Mouse (Mus musculus) forebrain, embryonic 14.5 days (tissue): ENCODE data around the gene Dhrs3. TPM values are rescaled to one million over a fixed set of nuclear protein-coding genes. Genes with fewer than 3 reads are reported as not detected.

Experiments used
- ATAC-seq: fragments of 200-750 bp; cut with Nextera tagmentation; 2 replicates; pipeline ENCODE4 v1.8.0; 2017; ENCODE audit warnings: mild to moderate bottlenecking, moderate library complexity
- DNase-seq: peaks from one replicate; pipeline ENCODE4 v3.0.0-alpha.2; 2015; ENCODE audit warnings: low spot score
- H3K27ac ChIP-seq: fragments of 300-500 bp; sonication (generic); 2 replicates; pipeline ENCODE4 v1.5.1; 2014; ENCODE audit warnings: low read depth, mild to moderate bottlenecking, control low read depth, low read length, moderate library complexity
- H3K27me3 ChIP-seq: fragments of 300-500 bp; sonication (generic); replicated peaks from 2 replicates; pipeline ENCODE4 v1.6.1; 2014; ENCODE audit warnings: low read length, control low read depth, mixed read lengths; ENCODE audit not compliant: control insufficient read depth, insufficient read depth
- H3K36me3 ChIP-seq: fragments of 300-500 bp; sonication (generic); 2 replicates; pipeline ENCODE4 v1.6.1; 2014; ENCODE audit warnings: low read length, control low read depth; ENCODE audit not compliant: control insufficient read depth, insufficient read depth
- H3K4me1 ChIP-seq: fragments of 300-500 bp; sonication (generic); 2 replicates; pipeline ENCODE4 v1.6.1; 2014; ENCODE audit warnings: antibody characterized with exemption, low read length, control low read depth; ENCODE audit not compliant: control insufficient read depth, insufficient read depth
- H3K4me2 ChIP-seq: fragments of 300-500 bp; sonication (generic); 2 replicates; pipeline ENCODE4 v1.6.1; 2014; ENCODE audit warnings: mild to moderate bottlenecking, control low read depth, low read length
- H3K4me3 ChIP-seq: fragments of 300-500 bp; sonication (generic); 2 replicates; pipeline ENCODE4 v1.5.1; 2014; ENCODE audit warnings: low read depth, low read length, control low read depth
- H3K9ac ChIP-seq: fragments of 300-500 bp; sonication (generic); 2 replicates; pipeline ENCODE4 v1.6.1; 2014; ENCODE audit warnings: mild to moderate bottlenecking, low read length, control low read depth, moderate library complexity
- H3K9me3 ChIP-seq: fragments of 300-500 bp; sonication (generic); replicated peaks from 2 replicates; pipeline ENCODE4 v1.6.1; 2016; ENCODE audit warnings: low read length, control low read depth, mixed read lengths; ENCODE audit not compliant: control insufficient read depth
- whole genome bisulfite sequencing: fragments of 180-500 bp; shearing (Covaris S2); extraction: QIAGEN DNeasy Blood & Tissue Kit; methylation state at CpG from one replicate; pipeline ENCODE4 v1.1.7; 2014; 5-methylcytosine and 5-hydroxymethylcytosine counted together
- polyA plus RNA-seq: library from polyadenylated mRNA; unstranded; fragments of >200 nt; fragmentation: Nextera tagmentation; extraction: Ambion mirVana; gene quantifications from 2 replicates; pipeline ENCODE4 v1.2.1, GENCODE M21; 2014

Gene Dhrs3
- polyA plus RNA-seq: 16.1 and 25.8 TPM in 2 replicates

- H3K4me3 ChIP-seq: peak within 1 kb of the TSS; percentile 43
- peak; percentile 78 for DNase-seq
- H3K27me3 ChIP-seq: peaks cover 28% of the 10 kb centered on the region
- peak within 1 kb of the TSS; percentile 81 for H3K4me2 ChIP-seq
- peak; percentile 72 for ATAC-seq
- WGBS: under 1% methylated on average over 55 of the region's 55 CpGs
- no peaks in the 10 kb centered on the region for H3K9me3 ChIP-seq
- H3K36me3 ChIP-seq: no peaks in the 10 kb centered on the region
- peaks cover 7% of the 10 kb centered on the region for H3K4me1 ChIP-seq
- no peak within 1 kb of the TSS; the same call in 1 of the 2 replicates for H3K27ac ChIP-seq
- peak within 1 kb of the TSS; percentile 56 for H3K9ac ChIP-seq
Measured at GRCm38 (mm10) chr4:144892133-144892936, at the start of gene Dhrs3. Gene Dhrs3 (plus strand): TSS chr4:144892827.

GRCm38 (mm10) chr4:144861756-144862505 lies 30.7 kb upstream of the Dhrs3 start:
- H3K9me3 ChIP-seq: no peaks in the 10 kb centered on the region
- no peak overlapping the region for H3K9ac ChIP-seq
- no peak for ATAC-seq
- H3K4me2 ChIP-seq: no peak overlapping the region
- no peaks in the 10 kb centered on the region for H3K4me1 ChIP-seq
- H3K27me3 ChIP-seq: no peaks in the 10 kb centered on the region
- no peak for DNase-seq
- no peak overlapping the region for H3K27ac ChIP-seq
- H3K4me3 ChIP-seq: no peak overlapping the region
- 86% methylated on average over 3 of the region's 3 CpGs for WGBS
- no peaks in the 10 kb centered on the region for H3K36me3 ChIP-seq

GRCm38 (mm10) chr4:144867926-144868325 lies 24.7 kb upstream of the Dhrs3 start:
- Histone ChIP-seq H3K27me3 (no peaks in the 10 kb centered on the region), H3K4me2 (no peak overlapping the region), H3K36me3 (no peaks in the 10 kb centered on the region), H3K9ac (no peak overlapping the region), H3K9me3 (no peaks in the 10 kb centered on the region), H3K27ac (no peak overlapping the region), H3K4me3 (no peak overlapping the region), H3K4me1 (no peaks in the 10 kb centered on the region)
- DNase-seq (no peak), ATAC-seq (no peak)
- 78% methylated on average over 5 of the region's 5 CpGs for WGBS

- Histone ChIP-seq H3K27ac (no peak overlapping the region), H3K9ac (no peak overlapping the region), H3K4me2 (no peak overlapping the region), H3K9me3 (no peaks in the 10 kb centered on the region), H3K36me3 (no peaks in the 10 kb centered on the region), H3K4me1 (no peaks in the 10 kb centered on the region), H3K27me3 (no peaks in the 10 kb centered on the region), H3K4me3 (no peak overlapping the region)
- DNase-seq (no peak), ATAC-seq (no peak)
- 89% methylated on average over 4 of the region's 4 CpGs for WGBS
Measured at GRCm38 (mm10) chr4:144868584-144868983, 24.0 kb upstream of the Dhrs3 start.

GRCm38 (mm10) chr4:144872905-144873304 lies 19.7 kb upstream of the Dhrs3 start:
- 39% methylated on average over 6 of the region's 6 CpGs for WGBS
- Histone ChIP-seq H3K9me3 (no peaks in the 10 kb centered on the region), H3K27me3 (no peaks in the 10 kb centered on the region), H3K4me1 (no peaks in the 10 kb centered on the region), H3K4me2 (no peak overlapping the region), H3K36me3 (no peaks in the 10 kb centered on the region), H3K27ac (no peak overlapping the region), H3K9ac (no peak overlapping the region), H3K4me3 (no peak overlapping the region)
- ATAC-seq (no peak), DNase-seq (no peak)

- Histone ChIP-seq H3K27ac (no peak overlapping the region), H3K9me3 (no peaks in the 10 kb centered on the region), H3K4me3 (no peak overlapping the region), H3K4me2 (no peak overlapping the region), H3K4me1 (no peaks in the 10 kb centered on the region), H3K36me3 (no peaks in the 10 kb centered on the region), H3K27me3 (no peaks in the 10 kb centered on the region), H3K9ac (no peak overlapping the region)
- no peak for ATAC-seq
- no peak for DNase-seq
- WGBS: 87% methylated on average over 2 of the region's 2 CpGs
Measured at GRCm38 (mm10) chr4:144875576-144876093, 17.0 kb upstream of the Dhrs3 start.

- H3K4me2 ChIP-seq: no peak overlapping the region
- 57% methylated on average over 1 of the region's 1 CpGs for WGBS
- H3K9me3 ChIP-seq: no peaks in the 10 kb centered on the region
- no peak overlapping the region for H3K27ac ChIP-seq
- no peaks in the 10 kb centered on the region for H3K4me1 ChIP-seq
- ATAC-seq (no peak), DNase-seq (no peak)
- H3K4me3 ChIP-seq: no peak overlapping the region
- no peak overlapping the region for H3K9ac ChIP-seq
- H3K36me3 ChIP-seq: no peaks in the 10 kb centered on the region
- no peaks in the 10 kb centered on the region for H3K27me3 ChIP-seq
Measured at GRCm38 (mm10) chr4:144879549-144879948, 13.1 kb upstream of the Dhrs3 start.

- H3K4me2 ChIP-seq: no peak overlapping the region
- H3K9me3 ChIP-seq: no peaks in the 10 kb centered on the region
- H3K36me3 ChIP-seq: no peaks in the 10 kb centered on the region
- no peak overlapping the region for H3K9ac ChIP-seq
- peaks cover 4% of the 10 kb centered on the region for H3K4me1 ChIP-seq
- DNase-seq (no peak), ATAC-seq (no peak)
- no peaks in the 10 kb centered on the region for H3K27me3 ChIP-seq
- WGBS: 52% methylated on average over 2 of the region's 2 CpGs
- no peak overlapping the region for H3K27ac ChIP-seq
- H3K4me3 ChIP-seq: no peak overlapping the region
Measured at GRCm38 (mm10) chr4:144881376-144881775, 11.3 kb upstream of the Dhrs3 start.
